Mouse (Mus musculus): ENCODE measurements around the gene Fxr1. TPM values are rescaled to one million over a fixed set of nuclear protein-coding genes. Genes with fewer than 3 reads are reported as not detected.
"Not testable (repeated sequence)": the region's sequence is repeated elsewhere in the genome, so short reads cannot be mapped to it uniquely, and the experiment has no call there.

The Fxr1 gene
- total RNA-seq, 2 experiments from 2014 or later: 381 to 419 TPM

GRCm38 (mm10) chr3:34041990-34042389 is 22.2 kb downstream of the Fxr1 start:
- DNase-seq: no peak

- no peak for DNase-seq
Observed at GRCm38 (mm10) chr3:34062352-34062751, 42.6 kb downstream of the Fxr1 start.

- DNase-seq: not testable (repeated sequence)
Observed at GRCm38 (mm10) chr3:34068943-34069342, 49.2 kb downstream of the Fxr1 start.

- DNase-seq: no peak
Observed at GRCm38 (mm10) chr3:34072726-34073125, 53.0 kb downstream of the Fxr1 start.

GRCm38 (mm10) chr3:34076058-34076759 is 56.5 kb downstream of the Fxr1 start:
- DNase-seq: no peak

- DNase-seq: peak; percentile 92
Observed at GRCm38 (mm10) chr3:34080900-34081662, 61.3 kb downstream of the Fxr1 start, which contains the start of gene Dnajc19. TSS of gene Dnajc19 (minus strand) at chr3:34081321.

GRCm38 (mm10) chr3:34081929-34082328 is 62.2 kb downstream of the Fxr1 start:
- DNase-seq: no peak

GRCm38 (mm10) chr3:34083655-34084054 is 63.9 kb downstream of the Fxr1 start:
- DNase-seq: no peak

- no peak for DNase-seq
Observed at GRCm38 (mm10) chr3:34102891-34103290, 83.1 kb downstream of the Fxr1 start.

GRCm38 (mm10) chr3:34103902-34104672 is 84.3 kb downstream of the Fxr1 start:
- no peak for DNase-seq

GRCm38 (mm10) chr3:34106421-34106820 is 86.7 kb downstream of the Fxr1 start:
- no peak for DNase-seq

GRCm38 (mm10) chr3:34107631-34108030 is 87.9 kb downstream of the Fxr1 start:
- no peak for DNase-seq

- no peak for DNase-seq
Observed at GRCm38 (mm10) chr3:34111941-34112685, 92.4 kb downstream of the Fxr1 start.

- no peak for DNase-seq
Observed at GRCm38 (mm10) chr3:34115806-34116205, 96.1 kb downstream of the Fxr1 start.

- DNase-seq: no peak
Observed at GRCm38 (mm10) chr3:34119869-34120268, 100.1 kb downstream of the Fxr1 start.

Other genes with a start within 250 kb of the Fxr1 start
- 10 to 100 TPM; 10.3 to 11.7 TPM for gene Ttc14, start 220.1 kb upstream of the Fxr1 start, total RNA-seq (2021)
- not detected for gene Ccdc39, start 175.6 kb upstream of the Fxr1 start, total RNA-seq (2021)
- gene Dnajc19, start 61.4 kb downstream of the Fxr1 start, total RNA-seq (2021): 100 to 1,000 TPM; 105 to 112 TPM

Data from gastrocnemius, postnatal 25 days (tissue).